Mouse (Mus musculus) macrophage (primary cell): Measurements from ENCODE around the gene Hnmt. TPM values are rescaled to one million over a fixed set of nuclear protein-coding genes. Genes with fewer than 3 reads are reported as not detected.
"Not testable (repeated sequence)": the region's sequence is repeated elsewhere in the genome, so short reads cannot be mapped to it uniquely, and the experiment has no call there.

Experiments used
- H3K27ac ChIP-seq: fragments of 350-480 bp; formaldehyde crosslinking; 2 replicates; pipeline ENCODE4 v1.9.0; 2021
- H3K36me3 ChIP-seq: fragments of 350-480 bp; formaldehyde crosslinking; 2 replicates; pipeline ENCODE4 v1.9.0; 2021; ENCODE audit errors: inconsistent target
- H3K4me3 ChIP-seq: fragments of 350-480 bp; formaldehyde crosslinking; 2 replicates; pipeline ENCODE4 v1.9.0; 2021; ENCODE audit errors: inconsistent target
- H3K79me2 ChIP-seq: fragments of 350-480 bp; formaldehyde crosslinking; 2 replicates; pipeline ENCODE4 v1.9.0; 2021; ENCODE audit errors: inconsistent target
- WGBS: methylation state at CpG from one replicate; pipeline ENCODE4 v1.1.7; 2026; ENCODE audit warnings: inconsistent platforms; ENCODE audit not compliant: missing documents; 5-methylcytosine and 5-hydroxymethylcytosine counted together
- polyA plus RNA-seq: library from polyadenylated mRNA; stranded (reverse); fragments of 250-400 nt; gene quantifications from 3 replicates; pipeline ENCODE4 v1.2.4, GENCODE M21; 2018; ENCODE audit warnings: inconsistent platforms

Gene Hnmt
- polyA plus RNA-seq, 1 experiment from 2014 or later = 33.9 TPM

- not testable (repeated sequence) for H3K36me3 ChIP-seq, H3K27ac ChIP-seq, H3K79me2 ChIP-seq, H3K4me3 ChIP-seq
- WGBS = 92% methylated on average over 5 of the region's 9 CpGs
Observed at GRCm38 (mm10) chr2:23990034-23990573, 59.1 kb downstream of the Hnmt start.

GRCm38 (mm10) chr2:23987283-23987682 lies 61.9 kb downstream of the Hnmt start:
- no peaks in the 10 kb centered on the region for H3K36me3 ChIP-seq
- no peak overlapping the region for H3K4me3 ChIP-seq
- no peak overlapping the region for H3K27ac ChIP-seq
- no peaks in the 10 kb centered on the region for H3K79me2 ChIP-seq

- Histone ChIP-seq H3K27ac (no peak overlapping the region), H3K36me3 (no peaks in the 10 kb centered on the region), H3K4me3 (no peak overlapping the region), H3K79me2 (no peaks in the 10 kb centered on the region)
Observed at GRCm38 (mm10) chr2:23983343-23983742, 65.9 kb downstream of the Hnmt start.

- Histone ChIP-seq H3K27ac (no peak overlapping the region), H3K4me3 (no peak overlapping the region), H3K79me2 (no peaks in the 10 kb centered on the region), H3K36me3 (no peaks in the 10 kb centered on the region)
- WGBS = 33% methylated on average over 1 of the region's 1 CpGs
Observed at GRCm38 (mm10) chr2:23982860-23983259, 66.3 kb downstream of the Hnmt start.

- 74% methylated on average over 15 of the region's 15 CpGs for WGBS
- H3K36me3 ChIP-seq, H3K27ac ChIP-seq, H3K4me3 ChIP-seq, H3K79me2 ChIP-seq: not testable (repeated sequence)
Observed at GRCm38 (mm10) chr2:23960659-23961274, 88.4 kb downstream of the Hnmt start.

Other genes with a start within 250 kb of the Hnmt start
- not detected in 3 replicates for gene Tbpl2, start 47.2 kb upstream of the Hnmt start, polyA plus RNA-seq
- not detected in 3 replicates for gene Il1f8, start 103.8 kb upstream of the Hnmt start, polyA plus RNA-seq
- gene Il1f9, start 137.1 kb upstream of the Hnmt start, polyA plus RNA-seq = 0.20 to 0.42 TPM in 2 of 3 replicates, not detected in the other
- gene Il1f6, start 166.0 kb upstream of the Hnmt start, polyA plus RNA-seq = not detected in 3 replicates
- gene Il1f5, start 227.6 kb upstream of the Hnmt start, polyA plus RNA-seq = not detected in 3 replicates
- not detected in 3 replicates for gene Il1f10, start 241.8 kb upstream of the Hnmt start, polyA plus RNA-seq